In genomic region chr8:48211931-48212330, GRCm38 (mm10) we compare ENCODE assay signal across 17 mouse cellular contexts.
"Had no signal": no experiment of that assay in that cellular context is flagged by ENCODE, and none has a peak within 500 bp of the region (broad histone marks: within the 10 kb centered on the region; RNA-seq: fewer than 3 reads in every experiment).

No protein-coding gene starts in this region.

- H3K9ac ChIP-seq: limb, embryonic 13.5 days; liver, embryonic 12.5 days; liver, embryonic 15.5 days had no signal

- H3K27me3 ChIP-seq: liver, embryonic 12.5 days; liver, embryonic 15.5 days had no signal

- H3K4me3 ChIP-seq: layer of hippocampus, adult 2 months; limb, embryonic 10.5 days; limb, embryonic 13.5 days; liver, embryonic 12.5 days; liver, embryonic 15.5 days had no signal

- ATAC-seq: intestine, postnatal 0 days; liver, embryonic 12.5 days had no signal

- H3K36me3 ChIP-seq: limb, embryonic 10.5 days; limb, embryonic 13.5 days; liver, embryonic 12.5 days; liver, embryonic 15.5 days had no signal

- DNase-seq: kidney, adult 2 months; layer of hippocampus, adult 9-11 months; liver; lung, adult 2 months; lung, postnatal 14 days; lung, postnatal 4 days; thymus, adult 2 months; thymus, postnatal 14 days; thymus, postnatal 4 days had no signal

- H3K27ac ChIP-seq: kidney, postnatal 0 days; layer of hippocampus, adult 2 months; limb, embryonic 10.5 days; limb, embryonic 13.5 days; liver, embryonic 12.5 days; liver, embryonic 15.5 days; stomach, postnatal 0 days had no signal

- H3K4me1 ChIP-seq: limb, embryonic 13.5 days; liver, embryonic 12.5 days; liver, embryonic 15.5 days had no signal

- H3K4me2 ChIP-seq: limb, embryonic 13.5 days; liver, embryonic 12.5 days; liver, embryonic 15.5 days had no signal

- H3K9me3 ChIP-seq: limb, embryonic 10.5 days; limb, embryonic 13.5 days; liver, embryonic 12.5 days; liver, embryonic 15.5 days had no signal
